Mouse (Mus musculus) erythroblast, embryonic 14.5 days (primary cell): ENCODE data around the gene Olfr836. TPM values are rescaled to one million over a fixed set of nuclear protein-coding genes. Genes with fewer than 3 reads are reported as not detected.
"Not testable (repeated sequence)": the region's sequence is repeated elsewhere in the genome, so short reads cannot be mapped to it uniquely, and the experiment has no call there.

Experiments used
- H3K27me3 ChIP-seq: 2 replicates; pipeline ENCODE4 v1.6.1; 2012; ENCODE audit warnings: inconsistent platforms; ENCODE audit not compliant: control insufficient read depth
- H3K36me3 ChIP-seq: 2 replicates; pipeline ENCODE4 v1.6.1; 2012; ENCODE audit warnings: mild to moderate bottlenecking, inconsistent platforms; ENCODE audit not compliant: control insufficient read depth
- H3K4me1 ChIP-seq: 2 replicates; pipeline ENCODE4 v1.6.1; 2012; ENCODE audit warnings: inconsistent platforms; ENCODE audit not compliant: control insufficient read depth
- H3K4me3 ChIP-seq: replicated peaks from 2 replicates; pipeline ENCODE3; 2012; ENCODE audit warnings: moderate library complexity, mild to moderate bottlenecking, inconsistent platforms
- H3K9me3 ChIP-seq: 2 replicates; pipeline ENCODE4 v1.6.1; 2012; ENCODE audit warnings: low read length, inconsistent platforms, mixed read lengths; ENCODE audit not compliant: control insufficient read depth
- GATA1 ChIP-seq: IDR thresholded peaks from 2 replicates; pipeline ENCODE4 v1.6.1; 2012; ENCODE audit warnings: low read length, inconsistent platforms, mixed read lengths
- TAL1 ChIP-seq: IDR thresholded peaks from 3 replicates; pipeline ENCODE4 v1.6.1; 2012; ENCODE audit warnings: low read length, inconsistent platforms, mixed read lengths
- polyA plus RNA-seq: library from polyadenylated mRNA; stranded (reverse); fragments of >175 nt; gene quantifications from 2 replicates; pipeline ENCODE4 v1.2.3, GENCODE M21; 2012

Olfr836 gene
- polyA plus RNA-seq: 0.01 TPM in 1 of 2 replicates, not detected in the other

DNA sequence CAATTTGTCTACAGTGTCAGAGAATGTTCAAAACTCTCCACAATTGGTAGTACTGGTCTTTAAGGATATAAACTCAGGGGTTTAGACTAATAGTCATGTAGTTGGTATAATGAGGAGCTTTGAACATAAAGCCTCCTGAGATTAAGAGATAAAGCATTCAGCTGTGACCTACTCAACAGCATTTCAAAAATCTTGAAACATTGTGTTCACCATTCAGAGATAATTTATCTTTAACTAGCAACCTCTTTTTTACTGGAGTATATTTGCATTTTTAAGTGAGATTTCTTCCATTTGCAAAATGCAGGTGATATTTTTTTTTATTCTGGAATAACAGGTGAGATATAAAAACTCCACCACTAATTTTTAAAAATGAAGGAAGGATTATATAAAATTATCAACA is at the start of gene Olfr836:
Olfr836 (plus strand) TSS at position 301 of the 400 bp plus-strand sequence.
- H3K36me3 ChIP-seq: no peaks in the 10 kb centered on the region
- TF ChIP-seq TAL1 (no peak), GATA1 (no peak)
- H3K4me3 ChIP-seq: no peak within 1 kb of the TSS
- no peaks in the 10 kb centered on the region for H3K27me3 ChIP-seq
- H3K4me1 ChIP-seq: no peaks in the 10 kb centered on the region
- no peaks in the 10 kb centered on the region for H3K9me3 ChIP-seq

- Histone ChIP-seq H3K27me3 (no peaks in the 10 kb centered on the region), H3K36me3 (no peaks in the 10 kb centered on the region), H3K4me1 (no peaks in the 10 kb centered on the region), H3K4me3 (no peak overlapping the region), H3K9me3 (no peaks in the 10 kb centered on the region; the same call in 1 of the 2 replicates)
- TF ChIP-seq GATA1 (no peak), TAL1 (no peak)
Observed at GRCm38 (mm10) chr9:19084986-19085385, 35.2 kb upstream of the Olfr836 start.

- H3K27me3 ChIP-seq, H3K4me1 ChIP-seq, H3K4me3 ChIP-seq, H3K36me3 ChIP-seq: not testable (repeated sequence)
- H3K9me3 ChIP-seq: peaks cover 17% of the 10 kb centered on the region
Observed at GRCm38 (mm10) chr9:19092889-19093753, 27.1 kb upstream of the Olfr836 start.

GRCm38 (mm10) chr9:19097286-19097685 is 22.9 kb upstream of the Olfr836 start:
- Histone ChIP-seq H3K9me3 (peaks cover 14% of the 10 kb centered on the region), H3K27me3 (no peaks in the 10 kb centered on the region), H3K4me1 (no peaks in the 10 kb centered on the region), H3K4me3 (no peak overlapping the region), H3K36me3 (no peaks in the 10 kb centered on the region)
- TF ChIP-seq GATA1 (no peak), TAL1 (no peak)

DNA sequence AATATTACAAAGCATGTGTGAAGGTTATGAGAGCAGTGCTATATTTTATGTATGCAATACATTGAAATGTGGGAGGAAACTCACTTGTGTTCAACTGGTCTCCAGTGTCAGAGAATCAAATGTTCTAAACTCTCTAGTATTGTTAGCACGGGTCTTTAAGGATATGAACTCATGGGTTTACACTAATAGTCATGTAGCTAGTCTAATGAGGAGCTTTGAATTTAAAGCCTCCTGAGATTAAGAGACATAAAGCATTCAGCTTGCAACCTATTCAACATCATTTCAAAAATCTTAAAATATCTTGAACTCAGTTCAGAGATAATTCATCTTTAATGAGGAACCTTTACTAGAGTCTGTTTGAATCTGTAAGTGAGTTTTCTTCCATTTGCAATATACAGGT is 15.8 kb downstream of the Olfr836 start, which contains the start of gene Olfr837:
Olfr837 (plus strand) TSS at position 301 of the 400 bp plus-strand sequence.
- Histone ChIP-seq H3K9me3 (no peaks in the 10 kb centered on the region), H3K36me3 (no peaks in the 10 kb centered on the region), H3K27me3 (no peaks in the 10 kb centered on the region), H3K4me1 (no peaks in the 10 kb centered on the region), H3K4me3 (no peak within 1 kb of the TSS)
- TF ChIP-seq GATA1 (no peak), TAL1 (no peak)

Other genes starting within 250 kb of the Olfr836 start
- not detected in 2 replicates for gene Olfr830, start 245.7 kb upstream of the Olfr836 start, polyA plus RNA-seq
- not detected in 2 replicates for gene Olfr832, start 183.3 kb upstream of the Olfr836 start, polyA plus RNA-seq
- not detected in 2 replicates for gene Olfr834, start 132.4 kb upstream of the Olfr836 start, polyA plus RNA-seq
- not detected in 2 replicates for gene Olfr835, start 87.6 kb upstream of the Olfr836 start, polyA plus RNA-seq
- not detected in 2 replicates for gene Olfr837, start 15.9 kb downstream of the Olfr836 start, polyA plus RNA-seq
- gene Olfr839-ps1, start 56.9 kb downstream of the Olfr836 start, polyA plus RNA-seq: not detected in 2 replicates
- gene Olfr843, start 131.6 kb downstream of the Olfr836 start, polyA plus RNA-seq: not detected in 2 replicates
- not detected in 2 replicates for gene Olfr844, start 196.0 kb downstream of the Olfr836 start, polyA plus RNA-seq
- not detected in 2 replicates for gene Olfr845, start 216.1 kb downstream of the Olfr836 start, polyA plus RNA-seq
- gene Olfr846, start 243.6 kb downstream of the Olfr836 start, polyA plus RNA-seq: not detected in 2 replicates